Mouse (Mus musculus) right cerebral cortex, postnatal 25 days (tissue): ENCODE measurements around the gene Gm45717.
"Not testable (repeated sequence)": the region's sequence is repeated elsewhere in the genome, so short reads cannot be mapped to it uniquely, and the experiment has no call there.

ENCODE experiments used
- DNase-seq: peaks from one replicate; pipeline ENCODE4 v3.0.0; 2022

The Gm45717 gene

DNA sequence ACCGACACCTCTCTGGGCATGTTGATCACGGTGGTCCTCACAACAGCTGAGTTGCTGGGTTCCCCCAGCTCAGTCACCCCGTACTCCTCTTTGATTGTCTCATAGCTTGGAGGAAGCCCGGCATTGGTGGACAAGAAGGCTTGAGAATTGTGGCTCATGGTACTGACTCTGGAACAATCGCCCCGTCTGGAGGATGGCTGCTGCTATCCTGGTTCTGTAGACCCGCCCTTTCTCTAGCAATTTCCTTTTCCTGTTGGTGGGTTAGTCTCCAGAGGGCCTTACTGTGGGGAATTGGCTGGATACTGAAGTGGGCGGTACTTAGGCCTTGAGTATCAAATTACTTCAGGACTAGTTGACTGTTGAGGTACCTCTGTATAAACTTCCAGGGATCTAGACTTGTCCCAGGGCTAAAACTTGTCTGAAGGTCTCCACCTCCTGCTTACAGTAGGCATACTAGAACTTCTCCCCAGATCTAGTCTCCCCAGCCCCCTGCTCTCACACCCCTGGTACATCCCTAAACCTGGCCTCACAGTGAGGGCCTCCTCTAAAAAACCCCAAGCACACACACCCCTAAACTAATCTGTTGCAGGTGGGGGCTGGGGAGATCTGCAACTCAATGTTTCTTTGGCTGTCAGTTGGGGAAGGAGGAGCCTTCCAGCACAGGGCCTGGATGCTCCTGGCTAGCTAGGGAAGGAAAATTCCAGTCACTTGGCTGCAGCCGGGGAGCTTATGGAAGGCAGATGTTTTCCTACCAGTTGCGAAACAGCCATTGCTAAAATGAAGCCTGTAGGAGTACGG lies at the start of gene Gm45717, which contains the start of gene Ifitm2:
Gm45717 (minus strand) TSS at position 180 of the 798 bp plus-strand sequence.
Ifitm2 (minus strand) TSS at position 230 of the 798 bp plus-strand sequence.
- DNase-seq = peak; percentile 50

DNA sequence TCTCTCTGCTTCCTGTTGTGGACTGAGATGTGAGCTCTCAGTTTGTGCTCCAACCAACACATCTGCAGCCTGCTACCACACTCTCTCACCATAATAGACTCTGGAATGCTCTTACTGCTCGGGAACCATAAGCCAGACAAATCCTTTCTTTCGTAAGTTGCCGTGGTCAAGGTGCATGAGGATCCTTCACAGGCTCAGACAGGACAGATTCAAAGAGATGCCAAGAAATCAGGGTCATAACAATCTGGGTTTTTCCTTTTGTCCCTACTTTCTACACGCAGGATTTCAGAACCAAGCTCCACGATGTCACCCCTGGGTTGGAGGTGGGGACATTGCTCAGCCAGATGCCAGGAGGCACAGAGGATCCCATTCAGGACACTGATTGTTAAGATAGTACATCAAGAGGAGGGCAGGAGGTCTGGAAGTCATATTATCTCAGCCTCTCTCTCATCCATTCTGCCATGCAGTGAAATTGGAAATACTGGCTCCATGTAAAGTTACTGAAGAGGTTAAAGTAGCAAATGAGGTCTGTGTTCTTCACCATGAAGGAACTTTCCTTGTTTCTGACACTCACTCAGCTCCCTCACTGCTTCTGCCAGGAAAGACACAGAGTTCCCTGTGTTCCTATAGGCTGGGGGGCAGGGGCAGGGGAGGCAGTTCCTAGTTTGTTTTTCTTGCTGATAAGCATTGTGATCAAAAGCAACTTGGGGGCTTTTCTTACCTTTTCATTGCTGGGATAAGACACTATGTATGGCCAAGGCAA lies 47.7 kb upstream of the Gm45717 start:
- no peak for DNase-seq

DNA sequence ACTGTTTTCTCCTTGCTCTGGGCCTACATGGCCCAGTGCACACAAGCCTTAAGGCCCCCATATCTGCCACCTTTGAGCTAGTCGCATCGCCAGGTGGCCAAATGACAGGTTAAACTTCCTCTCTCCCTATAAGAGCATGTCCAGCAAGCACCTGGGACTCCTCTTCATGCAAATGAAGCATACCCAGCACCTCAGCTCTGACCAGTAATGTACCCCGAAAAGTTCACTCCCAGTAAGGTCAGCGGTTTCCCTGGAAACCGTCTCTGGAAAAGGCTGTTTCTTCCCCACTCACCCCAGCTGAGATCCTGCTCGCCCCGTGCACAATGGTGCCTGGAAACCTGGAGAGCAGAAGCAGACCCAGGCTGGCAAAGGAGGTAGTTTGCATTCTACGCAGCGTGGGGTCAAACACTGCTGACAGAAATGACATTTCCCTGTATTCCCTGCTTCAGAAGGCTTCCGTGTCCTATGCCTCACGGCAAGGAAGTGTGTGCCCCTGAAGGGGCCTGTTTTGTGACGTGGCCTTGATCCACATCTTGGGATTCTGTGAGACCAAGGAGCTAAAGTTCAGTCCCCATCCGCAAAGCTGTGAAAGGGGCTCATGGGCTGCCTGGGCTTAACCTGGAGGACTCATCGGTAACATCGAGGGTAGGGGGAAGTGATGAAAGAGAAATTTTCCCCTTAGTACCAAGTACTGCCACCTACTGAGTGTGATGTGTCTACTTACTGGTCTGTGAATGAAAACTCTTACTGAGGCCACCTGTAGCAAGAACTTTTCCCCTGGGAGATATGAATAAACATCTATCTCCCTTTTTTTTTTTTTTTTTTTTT lies 45.4 kb upstream of the Gm45717 start:
- DNase-seq = no peak

DNA sequence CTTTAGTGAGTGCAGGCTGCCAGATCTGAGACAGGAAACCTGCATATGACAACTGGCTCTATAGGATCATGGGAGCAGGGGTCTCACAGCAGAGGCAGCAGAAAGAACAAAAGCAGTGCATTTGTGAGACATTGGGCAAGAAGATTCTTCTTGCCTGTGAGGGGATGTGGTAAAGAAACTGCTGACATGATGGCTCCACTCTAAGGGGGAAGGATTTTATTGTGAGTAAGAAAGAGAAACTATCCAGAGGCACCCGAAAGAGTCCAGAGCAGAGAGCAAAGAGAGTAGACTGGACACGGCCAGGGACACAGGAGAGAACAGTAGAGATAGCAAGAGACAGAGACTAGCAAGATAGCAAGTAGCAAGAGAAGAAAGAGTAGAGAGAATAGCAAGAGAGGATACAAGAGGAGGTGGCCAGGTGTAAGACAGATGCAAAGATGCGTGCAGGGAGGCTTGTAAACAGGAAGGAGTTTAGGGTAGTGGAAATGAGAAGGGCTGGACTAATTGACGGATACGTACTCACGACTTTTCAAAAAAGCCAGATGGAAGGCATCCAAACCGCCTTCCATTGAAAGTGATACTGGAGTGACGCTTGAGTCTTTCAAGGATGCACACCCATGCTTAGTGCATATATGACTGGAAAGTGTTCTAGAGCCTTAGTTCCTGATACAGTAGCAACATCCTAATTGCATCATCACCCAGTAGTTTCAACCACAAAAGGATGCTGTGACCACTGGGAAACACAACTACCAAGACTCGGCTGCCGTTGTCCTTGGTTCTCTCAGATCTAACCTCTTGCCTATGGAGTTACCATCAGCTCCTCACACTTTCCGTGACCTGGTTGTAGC lies 43.3 kb upstream of the Gm45717 start:
- DNase-seq = no peak

DNA sequence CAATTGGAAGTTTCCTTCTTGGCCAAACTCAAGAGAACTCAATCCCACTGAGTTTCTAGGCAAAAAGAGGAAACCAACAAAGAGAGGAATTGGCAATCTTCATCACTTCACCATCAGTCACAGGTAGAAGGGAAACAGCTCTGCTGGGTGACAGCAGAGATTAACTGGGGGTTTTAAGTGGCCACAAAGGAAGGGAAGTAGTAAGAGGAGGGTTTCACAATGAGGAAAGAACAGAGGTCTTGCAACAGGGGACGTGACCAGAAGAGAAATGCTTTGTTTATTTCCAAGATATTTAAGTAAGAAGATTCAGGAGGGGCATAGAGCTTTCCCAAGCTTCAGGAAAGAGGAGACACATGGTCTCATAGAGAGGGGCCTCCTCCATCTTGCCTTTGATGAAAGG lies 42.1 kb upstream of the Gm45717 start:
- DNase-seq = no peak

DNA sequence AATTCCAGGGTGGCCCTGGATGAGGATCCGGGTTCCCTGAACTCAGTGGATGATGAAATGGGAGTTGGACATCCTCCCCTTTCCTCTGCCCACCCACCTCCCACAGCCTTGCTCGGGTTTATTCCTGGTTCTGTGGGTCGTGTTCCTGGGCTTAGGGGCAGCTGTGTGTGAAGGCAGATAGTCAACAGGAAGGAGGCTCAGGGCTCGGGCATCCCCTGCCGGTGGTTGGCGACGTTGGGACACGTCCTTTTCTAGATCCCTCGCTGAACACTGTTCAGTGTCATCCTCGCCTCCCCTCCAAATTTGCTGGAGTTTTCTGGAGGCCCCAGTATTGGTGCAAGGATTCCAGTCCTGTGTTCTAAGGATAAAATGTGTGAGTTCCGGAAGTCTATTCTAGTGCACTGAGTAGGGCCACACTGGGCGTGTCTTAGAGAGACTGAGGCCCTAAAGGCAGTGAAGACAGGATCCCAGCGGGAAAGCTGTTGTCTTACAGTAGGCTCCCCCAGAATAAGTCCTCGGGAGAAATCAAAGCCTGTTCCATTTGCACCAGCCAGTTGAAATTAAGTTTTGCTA lies 35.5 kb upstream of the Gm45717 start:
- DNase-seq = no peak

DNA sequence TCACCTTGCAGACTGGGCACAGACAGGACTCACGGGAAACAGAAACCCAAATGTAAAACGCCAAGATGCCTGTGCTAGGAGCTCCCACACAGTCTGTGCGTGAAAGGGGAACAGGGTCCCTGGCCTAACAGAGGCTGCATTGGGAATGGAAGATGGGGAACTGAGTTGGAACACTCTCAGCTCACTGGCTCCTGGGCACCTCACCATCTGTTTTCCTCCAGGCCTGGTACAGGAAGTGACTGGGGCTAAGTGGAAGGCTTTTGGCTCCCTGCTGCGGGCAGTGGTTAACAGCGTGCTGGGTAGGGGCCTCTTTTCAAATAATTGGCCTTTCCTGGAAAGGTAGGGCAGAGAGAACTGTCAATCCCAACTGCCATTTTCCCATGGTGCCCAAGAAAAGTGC lies 34.9 kb upstream of the Gm45717 start:
- DNase-seq = no peak

DNA sequence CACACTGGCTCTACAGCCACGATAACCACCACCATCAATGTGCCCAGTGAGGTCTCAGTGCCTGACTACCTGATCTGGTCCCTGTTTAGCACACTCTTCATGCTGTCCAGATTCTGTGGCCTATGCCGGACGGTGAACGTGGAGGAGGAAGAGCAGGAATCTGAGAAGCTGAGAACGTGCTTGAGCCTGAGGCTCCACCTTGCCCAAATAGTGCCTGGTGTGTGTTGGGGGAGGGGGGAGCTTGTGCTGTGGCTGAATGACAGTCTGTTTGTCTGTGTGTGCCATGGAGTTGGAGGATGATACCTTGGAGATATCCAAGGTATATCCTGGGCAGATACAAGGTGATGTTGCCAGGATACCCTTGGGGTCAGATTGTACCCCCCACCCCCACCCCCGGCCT lies 34.4 kb upstream of the Gm45717 start:
- DNase-seq = no peak

DNA sequence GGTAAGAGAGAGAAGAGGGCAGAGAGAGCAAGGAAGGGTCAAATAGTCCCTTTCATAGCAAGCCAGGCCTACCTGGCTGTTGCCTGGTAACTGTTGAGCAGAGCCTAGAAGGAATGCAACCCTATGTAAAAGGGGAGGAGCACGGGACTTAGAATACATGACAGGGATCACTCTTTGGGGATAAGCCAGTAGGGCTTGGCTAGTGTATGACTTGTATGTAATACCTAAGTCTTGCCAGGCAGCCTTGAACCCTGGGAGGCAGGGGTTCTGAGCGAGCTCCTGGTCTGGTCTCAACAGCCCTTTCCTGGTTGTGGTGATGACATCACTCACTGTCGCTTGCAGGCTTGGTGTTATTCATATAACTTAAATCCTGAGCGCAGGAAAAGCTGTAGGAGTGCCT lies 33.3 kb upstream of the Gm45717 start:
- no peak for DNase-seq

DNA sequence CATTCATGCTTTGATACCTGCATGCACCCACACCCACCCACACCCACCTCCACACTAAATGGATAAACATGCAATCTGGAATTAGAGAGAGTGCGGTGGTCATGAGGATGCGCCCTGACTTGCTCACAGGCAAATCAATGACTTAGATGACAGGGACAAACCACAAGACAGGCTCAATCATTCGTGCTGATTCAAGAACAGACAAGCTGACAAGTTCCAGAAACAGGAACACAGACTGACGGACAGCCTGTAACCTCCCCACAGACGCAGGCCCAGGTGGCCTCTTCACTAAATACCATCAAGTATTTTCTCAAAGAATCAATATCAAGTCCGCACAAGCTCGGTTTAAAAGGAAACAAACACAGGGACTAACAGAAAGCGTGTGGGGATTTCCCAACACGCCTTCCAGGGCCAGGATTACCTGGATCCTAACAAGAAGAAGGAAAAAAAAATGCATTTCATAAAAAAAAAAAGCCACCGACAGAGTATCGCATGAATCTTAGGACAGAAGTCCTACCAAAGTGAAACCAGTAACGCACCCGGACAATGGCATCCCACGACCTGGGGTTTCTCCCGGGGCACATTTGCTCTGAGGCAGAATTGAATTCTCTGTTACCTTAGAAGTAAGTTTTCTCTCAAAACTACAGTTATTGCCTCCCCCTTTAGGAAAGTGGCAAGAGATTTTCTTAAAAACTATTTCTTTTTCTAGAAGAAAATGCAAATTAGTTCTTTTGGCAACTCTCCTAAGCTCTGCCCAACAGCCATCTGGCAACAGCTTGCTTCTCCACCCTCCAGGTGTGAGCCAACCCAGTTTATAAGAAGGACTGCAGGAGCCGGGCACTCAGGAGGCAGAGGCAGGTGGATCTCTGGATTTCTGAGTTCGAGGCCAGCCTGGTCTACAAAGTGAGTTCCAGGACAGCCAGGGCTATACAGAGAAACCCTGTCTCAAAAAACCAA lies 31.7 kb upstream of the Gm45717 start:
- DNase-seq = peak; percentile 49

DNA sequence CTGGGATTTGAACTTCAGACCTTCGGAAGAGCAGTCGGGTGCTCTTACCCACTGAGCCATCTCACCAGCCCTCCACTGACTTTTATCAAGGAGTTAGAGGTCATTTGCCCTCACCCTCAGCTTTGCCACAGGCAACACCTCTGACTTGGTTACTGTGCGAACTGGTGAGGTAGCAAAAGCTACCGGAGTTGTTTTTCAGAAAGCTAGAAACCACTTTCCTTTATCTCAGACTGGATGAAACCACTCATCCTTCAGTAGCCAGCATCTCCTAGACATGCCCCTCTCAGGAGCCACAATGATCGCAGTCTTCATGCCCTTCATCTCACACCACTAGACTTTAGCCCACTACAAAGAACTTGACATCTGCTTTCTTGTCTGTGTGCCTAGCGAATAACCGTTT lies 27.2 kb upstream of the Gm45717 start:
- DNase-seq = no peak

DNA sequence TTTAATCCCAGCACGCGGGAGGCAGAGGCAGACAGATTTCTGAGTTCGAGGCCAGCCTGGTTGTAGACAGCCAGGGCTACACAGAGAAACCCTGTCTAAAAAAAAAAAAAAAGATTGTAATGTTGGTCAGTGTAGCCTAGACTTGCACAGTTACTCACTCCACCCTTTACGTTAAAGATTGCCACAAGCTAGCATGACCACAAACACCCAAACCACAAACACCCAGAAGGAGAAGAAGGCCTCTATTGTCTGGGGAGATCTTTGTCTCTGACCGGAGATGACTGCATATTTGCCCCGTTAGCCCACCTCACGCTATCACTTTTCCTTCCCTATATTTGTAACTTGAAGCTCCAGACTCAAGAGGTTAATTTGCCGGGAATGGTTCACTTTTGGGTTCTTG lies 26.0 kb upstream of the Gm45717 start:
- DNase-seq = no peak

DNA sequence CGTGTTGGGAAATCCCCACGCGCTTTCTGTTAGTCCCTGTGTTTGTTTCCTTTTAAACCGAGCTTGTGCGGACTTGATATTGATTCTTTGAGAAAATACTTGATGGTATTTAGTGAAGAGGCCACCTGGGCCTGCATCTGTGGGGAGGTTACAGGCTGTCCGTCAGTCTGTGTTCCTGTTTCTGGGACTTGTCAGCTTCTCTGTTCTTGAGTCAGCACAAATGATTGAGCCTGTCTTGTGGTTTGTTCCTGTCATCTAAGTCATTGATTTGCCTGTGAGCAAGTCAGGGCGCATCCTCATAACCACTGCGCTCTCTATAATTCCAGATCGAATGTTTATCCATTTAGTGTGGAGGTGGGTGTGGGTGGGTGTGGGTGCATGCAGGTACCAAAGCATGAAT lies 21.0 kb upstream of the Gm45717 start:
- DNase-seq = not testable (repeated sequence)

DNA sequence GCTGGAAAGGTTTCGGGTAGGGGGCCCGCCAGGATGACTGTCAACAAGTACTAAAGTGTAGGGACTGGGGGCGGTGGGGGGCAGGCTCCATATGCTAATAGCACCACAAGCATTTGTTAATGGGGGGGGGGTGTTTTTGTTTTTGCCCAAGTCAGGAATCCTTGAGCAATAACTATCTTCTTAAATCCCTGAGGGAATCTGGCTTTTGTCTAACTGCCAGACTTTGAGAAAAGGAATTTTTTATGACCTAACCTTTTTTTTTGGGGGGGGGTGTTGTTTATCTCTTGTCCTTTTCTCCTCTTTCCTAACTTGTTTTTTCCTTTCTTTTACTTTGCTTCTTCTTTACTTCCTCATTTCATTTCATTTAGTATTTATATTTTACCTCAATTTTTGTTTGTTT lies 19.7 kb upstream of the Gm45717 start:
- no peak for DNase-seq

DNA sequence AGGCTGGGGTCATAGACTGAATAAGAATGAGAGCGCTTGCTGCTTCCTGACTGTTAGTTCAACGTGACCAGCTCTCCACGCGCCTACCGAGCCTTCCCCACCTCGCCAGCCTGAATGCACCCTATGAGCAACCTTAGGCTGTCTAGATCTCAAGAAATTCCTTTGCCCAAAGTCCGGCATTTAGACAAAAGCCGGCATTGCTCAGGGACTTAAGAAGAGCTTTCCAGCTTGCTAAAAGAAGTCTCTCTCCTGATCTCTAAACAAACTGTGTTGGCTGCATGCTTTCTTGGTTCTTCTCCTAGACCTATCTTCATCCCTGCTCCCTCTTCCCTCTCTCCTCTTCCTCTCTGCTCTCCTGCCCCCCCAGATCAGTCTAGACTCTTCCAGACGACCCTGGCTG lies 19.2 kb upstream of the Gm45717 start:
- no peak for DNase-seq

DNA sequence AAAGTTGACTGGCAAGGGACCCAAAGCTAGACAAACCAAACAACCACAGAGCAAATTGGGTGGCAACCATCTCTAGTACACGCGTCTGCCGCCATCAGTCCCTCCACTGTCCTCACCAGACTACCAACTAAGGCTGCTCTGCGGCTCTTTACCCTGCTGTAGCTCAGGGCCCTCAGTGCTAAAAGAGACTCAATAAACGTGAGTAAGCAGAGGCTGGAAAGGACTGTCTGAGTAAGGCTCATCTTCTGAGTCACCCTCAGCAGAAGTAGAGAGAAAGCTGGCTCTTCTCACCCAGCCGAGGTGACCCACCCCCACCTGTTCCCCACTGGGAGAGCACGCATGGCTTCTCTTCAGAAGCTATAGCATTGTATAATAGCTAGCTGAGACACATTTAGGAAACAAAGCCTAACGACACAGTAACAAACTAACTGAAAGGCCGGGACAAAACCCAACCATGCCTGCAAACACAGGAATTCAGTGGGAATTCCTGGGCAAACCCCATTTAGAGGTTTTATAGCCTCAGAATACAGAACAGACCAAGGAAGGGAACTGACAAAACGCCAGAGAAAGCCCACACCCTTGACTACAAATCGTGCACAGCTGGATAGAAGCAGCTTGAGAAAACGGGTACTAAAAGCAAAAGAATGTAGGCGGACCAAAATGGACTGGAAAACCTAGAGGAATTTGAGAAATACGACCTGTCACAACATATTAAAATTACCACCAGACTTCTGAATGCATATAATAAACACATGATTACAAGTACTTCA lies 17.8 kb upstream of the Gm45717 start:
- DNase-seq = no peak

DNA sequence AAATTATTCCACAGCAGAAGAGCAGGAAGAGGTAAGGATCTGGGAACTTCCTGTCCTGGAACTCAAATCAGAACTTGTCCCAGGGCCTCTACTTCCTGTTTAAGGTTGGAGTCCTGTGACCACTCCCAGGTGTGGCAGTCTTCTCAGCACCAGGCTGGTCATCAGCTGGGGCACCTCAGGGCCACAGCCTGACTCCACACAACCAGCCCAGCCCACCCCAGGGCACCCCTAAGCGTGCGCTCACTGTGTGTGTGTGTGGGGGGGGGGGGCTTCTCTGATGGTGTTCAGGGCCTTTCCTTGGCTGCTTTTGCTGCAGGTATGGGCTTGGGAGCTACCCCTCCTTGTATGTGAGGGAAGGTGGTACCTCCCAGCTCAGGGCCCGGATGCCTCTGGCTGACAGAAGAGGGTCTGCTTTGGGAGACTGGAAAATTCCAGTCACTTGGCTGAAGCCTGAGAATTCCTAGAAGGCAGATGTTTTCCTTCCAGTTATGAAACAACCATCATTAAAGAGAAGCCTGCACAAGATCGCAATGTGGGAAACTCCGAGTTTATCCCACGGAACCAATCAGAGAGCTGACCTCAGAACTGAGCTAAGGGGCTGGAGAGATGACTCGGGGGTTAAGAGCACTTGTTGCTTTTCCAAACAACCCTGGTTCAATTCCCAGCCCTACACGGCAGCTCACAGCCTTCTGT lies 15.9 kb upstream of the Gm45717 start:
- no peak for DNase-seq

DNA sequence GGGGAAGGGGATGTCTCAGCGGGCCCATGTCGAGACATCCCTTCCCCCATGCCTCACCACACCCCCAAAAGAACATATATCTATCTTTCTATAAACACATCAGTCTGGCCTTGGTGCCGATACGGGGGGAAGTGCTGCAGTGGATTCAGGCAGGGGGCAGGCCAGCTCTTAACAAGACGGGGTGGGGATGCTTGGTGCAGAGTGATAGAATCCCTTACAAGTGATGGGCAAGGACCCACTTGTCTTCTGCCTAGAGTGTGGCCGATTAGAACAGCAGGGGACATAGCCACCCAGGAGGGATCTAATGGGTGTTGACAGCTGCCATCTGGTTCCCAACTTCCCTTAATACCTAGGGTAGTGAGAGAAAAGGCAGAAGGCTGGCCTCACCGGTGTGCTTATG lies 15.2 kb upstream of the Gm45717 start:
- DNase-seq = no peak

DNA sequence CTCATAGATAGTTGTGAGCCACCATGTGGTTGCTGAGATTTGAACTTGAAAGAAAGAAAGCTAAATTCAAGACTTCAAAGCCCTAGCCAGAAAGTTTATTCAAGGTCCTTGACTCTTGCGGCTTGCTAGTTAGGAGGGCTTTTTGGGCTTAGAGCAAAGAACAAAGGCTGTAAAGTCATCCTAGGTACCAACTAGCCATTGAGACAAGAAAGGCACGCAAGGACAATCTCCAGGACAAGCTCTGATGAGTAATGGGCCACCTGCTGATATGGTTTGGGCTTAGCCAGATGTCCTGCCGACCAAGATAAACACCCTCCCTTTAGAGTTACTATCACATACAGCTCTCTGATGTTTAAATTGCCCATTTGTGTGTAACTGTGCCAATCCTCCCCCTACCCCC lies 13.0 kb upstream of the Gm45717 start:
- DNase-seq = not testable (repeated sequence)
